ENCODE assay signal across 8 mouse cellular contexts in genomic region chr2:90746538-90746865, GRCm38 (mm10). TPM values are rescaled to one million over a fixed set of nuclear protein-coding genes. Genes with fewer than 3 reads are reported as not detected.
DNase-seq lines count a peak whose midpoint lies in the region; ATAC-seq lines count a peak whose summit lies in the region.

No protein-coding gene starts in this region.

- intact Hi-C loops in heart, postnatal 10 days (cut with DNase I), result no loop called here

- H3K27me3 ChIP-seq in neural tube, embryonic 11.5 days (ENCODE audit: control insufficient read depth, insufficient read depth, low read length), result no peaks in the 10 kb centered on the region
- no peaks in the 10 kb centered on the region for H3K27me3 ChIP-seq in liver, embryonic 12.5 days (replicated peaks)
- no peaks in the 10 kb centered on the region for H3K27me3 ChIP-seq in stomach, embryonic 16.5 days (ENCODE audit: control insufficient read depth, insufficient read depth, low read length)

- H3K27ac ChIP-seq in neural tube, embryonic 11.5 days (ENCODE audit: low read depth, low read length), result no peak overlapping the region
- H3K27ac ChIP-seq in liver, embryonic 12.5 days, result no peak overlapping the region
- H3K27ac ChIP-seq in stomach, embryonic 16.5 days (ENCODE audit: low read length), result peak overlapping the region; percentile 94; the same call in 1 of the 2 replicates

- peak overlapping the region; percentile 98 for H3K9ac ChIP-seq in neural tube, embryonic 11.5 days (ENCODE audit: low read length)
- peak overlapping the region; percentile 87 for H3K9ac ChIP-seq in liver, embryonic 12.5 days
- peak overlapping the region; percentile 92 for H3K9ac ChIP-seq in stomach, embryonic 16.5 days (ENCODE audit: low read length)

- no peaks in the 10 kb centered on the region for H3K9me3 ChIP-seq in neural tube, embryonic 11.5 days (ENCODE audit: control insufficient read depth, low read length)
- H3K9me3 ChIP-seq in liver, embryonic 12.5 days (replicated peaks), result no peaks in the 10 kb centered on the region
- no peaks in the 10 kb centered on the region for H3K9me3 ChIP-seq in stomach, embryonic 16.5 days (replicated peaks; ENCODE audit: control insufficient read depth, low read length)

- 18% methylated on average over 4 of the region's 4 CpGs for WGBS in neural tube, embryonic 11.5 days
- 6% methylated on average over 4 of the region's 4 CpGs for WGBS in liver, embryonic 12.5 days (ENCODE audit: insufficient replicate concordance)
- WGBS in stomach, embryonic 16.5 days, result 7% methylated on average over 4 of the region's 4 CpGs

- no peak for ATAC-seq in neural tube, embryonic 11.5 days (ENCODE audit: insufficient read depth, low FRiP score, low TSS enrichment)
- ATAC-seq in liver, embryonic 12.5 days, result no peak
- ATAC-seq in stomach, embryonic 16.5 days (ENCODE audit: insufficient read depth, low FRiP score), result no peak

- no peak for DNase-seq in neural tube, embryonic 11.5 days (ENCODE audit: low spot score)
- DNase-seq in neural tube, embryonic 10.5 days (ENCODE audit: extremely low spot score, low spot score), result no peak
- peak; percentile 31 to 38 for DNase-seq in cerebellum, postnatal 14 days
- peak; percentile 23 to 24 for DNase-seq in heart, postnatal 10 days
- DNase-seq in ovary, postnatal 10 days (ENCODE audit: low spot score), result no peak
- no peak for DNase-seq in left cerebral cortex, adult 9 months (ENCODE audit: low spot score in 2 of 2)

- H3K36me3 ChIP-seq in neural tube, embryonic 11.5 days (ENCODE audit: control insufficient read depth, insufficient read depth, low read length), result peaks cover 8% of the 10 kb centered on the region; the same call in 1 of the 2 replicates
- peaks cover 44% of the 10 kb centered on the region for H3K36me3 ChIP-seq in liver, embryonic 12.5 days
- peaks cover 9% of the 10 kb centered on the region; the same call in 1 of the 2 replicates for H3K36me3 ChIP-seq in stomach, embryonic 16.5 days (ENCODE audit: control insufficient read depth, insufficient read depth, low read length)

- peak overlapping the region; percentile 95 for H3K4me3 ChIP-seq in neural tube, embryonic 11.5 days (ENCODE audit: low read depth, low read length)
- H3K4me3 ChIP-seq in liver, embryonic 12.5 days, result peak overlapping the region; percentile 93
- H3K4me3 ChIP-seq in stomach, embryonic 16.5 days (replicated peaks; ENCODE audit: low read length), result peak overlapping the region; percentile 73

- no peaks in the 10 kb centered on the region for H3K4me1 ChIP-seq in neural tube, embryonic 11.5 days (ENCODE audit: control insufficient read depth, insufficient read depth, low read length)
- peaks cover 42% of the 10 kb centered on the region for H3K4me1 ChIP-seq in liver, embryonic 12.5 days
- H3K4me1 ChIP-seq in stomach, embryonic 16.5 days (ENCODE audit: control insufficient read depth, insufficient read depth, low read length), result peaks cover 13% of the 10 kb centered on the region

- H3K4me2 ChIP-seq in neural tube, embryonic 11.5 days (ENCODE audit: low read depth), result peak overlapping the region; percentile 75
- peak overlapping the region; percentile 82 for H3K4me2 ChIP-seq in liver, embryonic 12.5 days
- H3K4me2 ChIP-seq in stomach, embryonic 16.5 days (ENCODE audit: low read depth, low read length), result peak overlapping the region; percentile 83

RNA-seq across cellular contexts. Expression of gene Fnbp4, which starts 1.3 kb away (rescaled TPM):
- polyA plus RNA-seq in neural tube, embryonic 11.5 days (2014; fragmentation: Nextera tagmentation; extraction: Ambion mirVana), result 104 and 105 TPM in 2 replicates
- 10 to 100 TPM; 30.1 to 31.4 TPM for total RNA-seq in heart, postnatal 10 days (2021)
- 62.9 and 67.1 TPM in 2 replicates for polyA plus RNA-seq in liver, embryonic 12.5 days (2016; fragmentation: Nextera tagmentation; extraction: Ambion mirVana)
- polyA plus RNA-seq in stomach, embryonic 16.5 days (2015; fragmentation: Nextera tagmentation; extraction: Ambion mirVana), result 67.4 and 82.3 TPM in 2 replicates

RNA-seq across cellular contexts. Expression of gene Agbl2, which starts 36.0 kb away (rescaled TPM):
- polyA plus RNA-seq in neural tube, embryonic 11.5 days (2014; fragmentation: Nextera tagmentation; extraction: Ambion mirVana), result 0.37 and 0.64 TPM in 2 replicates
- 1 to 10 TPM; 1.2 to 1.6 TPM for total RNA-seq in heart, postnatal 10 days (2021)
- polyA plus RNA-seq in liver, embryonic 12.5 days (2016; fragmentation: Nextera tagmentation; extraction: Ambion mirVana), result 0.07 TPM in 2 replicates
- 0.43 and 0.67 TPM in 2 replicates for polyA plus RNA-seq in stomach, embryonic 16.5 days (2015; fragmentation: Nextera tagmentation; extraction: Ambion mirVana)

Comparison
In these comparisons a context has a peak if more than half of its experiments do, and no peak if none do; other contexts are left out.
1. DNase-seq: peak in cerebellum, postnatal 14 days (2 of 2) and heart, postnatal 10 days (2 of 2); none in neural tube, embryonic 11.5 days (single experiment), neural tube, embryonic 10.5 days (single experiment), ovary, postnatal 10 days (single experiment) and left cerebral cortex, adult 9 months (0 of 2).
2. Peak in every context shown above with its lines, with median percentiles within 50 percentile points of each other: H3K4me2 ChIP-seq, H3K4me3 ChIP-seq and H3K9ac ChIP-seq.